Mouse (Mus musculus) MEL (cell line): ENCODE data around the gene Tmem220.

Experiments used
- CTCF ChIP-seq, 3 experiments: IDR thresholded peaks in 2 of 3; conservative IDR thresholded peaks in 1 of 3; 2 replicates each; pipeline ENCODE4 v1.5.1; 2011 to 2012; ENCODE audit warnings: low read length in 3 of 3, low read depth in 2 of 3, mild to moderate bottlenecking in 2 of 3, improper control_type of control experiment in 1 of 3, inconsistent platforms in 1 of 3, mixed read lengths in 1 of 3, moderate library complexity in 1 of 3; ENCODE audit not compliant: control insufficient read depth in 1 of 3, insufficient read depth in 1 of 3, poor library complexity in 1 of 3, severe bottlenecking in 1 of 3
- EP300 ChIP-seq, 2 experiments: IDR thresholded peaks; 2 replicates each; pipeline ENCODE4 v1.6.1; 2011; ENCODE audit warnings: improper control_type of control experiment in 2 of 2, low read length in 2 of 2, low read depth in 1 of 2, mild to moderate bottlenecking in 1 of 2
- MYC ChIP-seq: IDR thresholded peaks from 2 replicates; pipeline ENCODE4 v1.6.1; 2011; ENCODE audit warnings: low read depth, mild to moderate bottlenecking, low read length, improper control_type of control experiment, moderate library complexity

DNA sequence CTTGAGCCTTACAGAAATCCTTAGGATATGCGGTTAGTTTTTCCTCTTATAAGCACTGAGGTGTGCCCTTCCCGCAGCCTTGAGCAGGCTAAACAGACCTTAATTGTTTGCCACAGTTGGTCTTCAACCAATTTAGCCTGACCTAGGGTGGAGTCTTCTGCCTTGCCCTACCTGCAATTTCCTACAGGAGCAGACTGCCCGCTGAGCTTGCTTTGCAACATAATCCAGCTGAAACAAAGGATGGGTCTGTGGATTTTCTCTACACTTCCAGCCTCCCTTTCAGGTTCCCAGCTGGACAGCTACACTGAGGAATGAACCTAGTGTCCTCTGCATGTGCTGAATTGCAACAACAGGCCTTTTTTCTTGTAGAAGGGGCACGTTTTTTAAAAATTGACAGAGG, 13.3 kb upstream of the Tmem220 start:
- TF ChIP-seq EP300 (IDR thresholded peaks at IDR 0.05; ENCODE audit: low read depth in 1 of 2, low read length in 2 of 2) (no peak), CTCF (IDR thresholded peaks at IDR 0.05 in 2 of 3, conservative IDR thresholded peaks at IDR 0.05 in 1 of 3; ENCODE audit: control insufficient read depth in 1 of 3, insufficient read depth in 1 of 3, low read depth in 2 of 3, low read length in 3 of 3, poor library complexity in 1 of 3, severe bottlenecking in 1 of 3) (no peak), MYC (no peak)
